Mouse (Mus musculus): ENCODE measurements at regions not wholly inside any gene's neighbourhood (a gene's known extent, or its start where the extent isn't known, plus 50 kb on each side); places are given as distances from the start of the nearest gene placed in this dataset.
"Not testable (repeated sequence)": the region's sequence is repeated elsewhere in the genome, so short reads cannot be mapped to it uniquely, and the experiment has no call there.

GRCm38 (mm10) chr10:126333786-126334185 is 367.8 kb downstream of the Lrig3 start:
- no peak for DNase-seq

GRCm38 (mm10) chr10:126330305-126330969 is 364.5 kb downstream of the Lrig3 start:
- DNase-seq, result peak; percentile 74

GRCm38 (mm10) chr10:126320831-126321230 is 354.9 kb downstream of the Lrig3 start:
- DNase-seq, result no peak

DNA sequence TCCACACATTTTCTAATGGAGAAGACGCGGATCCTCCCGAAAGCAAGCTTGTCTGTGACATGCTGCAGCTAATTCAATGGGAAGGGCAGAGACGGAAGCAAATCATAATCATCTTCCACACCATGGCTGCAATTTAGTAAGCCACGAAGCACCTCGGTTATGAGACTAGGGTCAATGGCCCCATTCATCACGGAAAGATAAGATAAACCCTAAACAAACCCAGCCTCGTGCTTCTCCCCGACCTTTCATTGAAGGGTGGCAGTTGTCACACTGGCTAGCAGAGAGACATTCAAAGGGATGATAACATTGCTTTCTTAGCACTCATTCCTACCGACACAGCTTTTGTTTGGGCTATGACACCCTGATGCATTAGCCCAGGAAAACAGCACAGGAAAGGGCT is 353.8 kb downstream of the Lrig3 start:
- DNase-seq, result no peak

DNA sequence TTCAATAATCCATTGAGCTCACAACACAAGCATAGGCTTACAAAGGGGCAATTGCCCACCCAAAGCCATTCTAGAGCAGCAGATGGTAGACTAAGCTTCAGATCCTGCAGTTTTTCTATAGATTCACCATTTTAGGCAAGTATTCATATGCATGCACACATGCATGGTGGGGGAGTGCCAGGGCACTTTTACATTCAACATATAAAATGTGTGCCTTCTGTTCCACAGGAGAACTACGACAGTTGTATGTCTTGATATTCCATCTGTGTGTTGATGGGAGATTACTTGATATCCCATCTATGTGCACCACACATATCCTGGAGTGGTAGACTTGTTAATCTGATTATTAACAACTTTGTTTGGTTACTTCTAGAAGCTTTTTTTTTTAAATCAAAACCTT is 334.0 kb downstream of the Lrig3 start:
- DNase-seq, result no peak

- no peak for DNase-seq
These were observed 332.2 kb downstream of the Lrig3 start for GRCm38 (mm10) chr10:126298211-126298610.

DNA sequence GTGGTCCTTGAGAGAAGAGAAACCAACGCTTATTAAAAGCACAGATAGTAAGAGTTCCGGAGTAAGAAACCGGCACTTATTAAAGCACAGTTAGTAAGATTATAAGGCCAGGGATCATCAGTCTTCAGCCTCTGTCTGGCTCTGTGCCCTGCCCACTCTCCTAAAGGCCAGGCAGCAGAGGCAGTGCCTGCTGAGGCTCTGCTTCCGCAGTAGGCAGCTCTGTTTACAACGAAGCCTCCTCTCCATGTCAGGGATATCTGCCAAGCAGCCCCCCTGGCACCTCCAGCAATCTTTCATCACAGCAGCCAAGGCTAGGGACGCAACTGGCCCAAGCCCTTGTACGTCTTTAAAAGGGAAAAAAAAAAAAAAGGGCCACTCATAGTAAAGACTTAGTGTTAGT is 329.9 kb downstream of the Lrig3 start:
- DNase-seq, result no peak

DNA sequence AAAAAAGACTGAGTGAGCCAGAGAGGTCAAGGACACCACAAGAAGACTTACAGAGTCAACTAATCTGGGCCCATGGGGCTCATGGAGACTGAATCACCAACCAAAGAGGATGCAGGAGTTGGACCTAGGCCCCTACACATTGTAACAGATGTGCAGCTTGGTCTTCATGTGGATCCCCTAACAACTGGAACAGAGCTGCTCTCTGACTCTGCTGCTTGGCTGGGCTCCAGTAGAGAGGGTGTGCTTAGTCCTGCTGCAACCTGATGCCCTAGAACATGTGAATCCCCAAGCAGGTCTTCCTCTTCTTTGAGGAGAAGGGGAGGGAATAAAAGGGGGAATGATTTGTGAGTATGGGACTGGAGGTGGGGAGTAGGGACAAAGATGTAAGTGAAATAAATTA is 325.8 kb downstream of the Lrig3 start:
- no peak for DNase-seq

DNA sequence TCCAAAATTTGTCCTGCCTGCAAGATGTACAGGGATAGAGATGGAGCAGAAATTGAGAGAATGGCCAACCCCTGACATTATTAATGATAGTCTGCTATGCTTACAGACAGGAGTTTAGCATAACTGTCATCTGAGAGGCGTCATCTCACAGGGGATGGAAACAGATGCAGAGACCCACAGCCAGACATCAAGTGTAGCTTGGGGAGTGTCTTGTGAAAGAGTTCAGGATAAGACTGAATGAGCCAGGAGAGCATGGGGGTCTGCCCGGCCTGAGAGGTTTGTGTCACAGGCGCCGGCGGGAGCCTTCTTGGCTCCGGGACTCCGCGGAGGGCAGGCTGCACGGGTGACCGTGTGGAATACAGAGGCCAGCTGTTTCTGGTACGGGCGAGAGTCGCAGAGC is 319.1 kb downstream of the Lrig3 start:
- DNase-seq, result not testable (repeated sequence)

- no peak for DNase-seq
These were observed 304.4 kb downstream of the Lrig3 start for GRCm38 (mm10) chr10:126270376-126270775.

DNA sequence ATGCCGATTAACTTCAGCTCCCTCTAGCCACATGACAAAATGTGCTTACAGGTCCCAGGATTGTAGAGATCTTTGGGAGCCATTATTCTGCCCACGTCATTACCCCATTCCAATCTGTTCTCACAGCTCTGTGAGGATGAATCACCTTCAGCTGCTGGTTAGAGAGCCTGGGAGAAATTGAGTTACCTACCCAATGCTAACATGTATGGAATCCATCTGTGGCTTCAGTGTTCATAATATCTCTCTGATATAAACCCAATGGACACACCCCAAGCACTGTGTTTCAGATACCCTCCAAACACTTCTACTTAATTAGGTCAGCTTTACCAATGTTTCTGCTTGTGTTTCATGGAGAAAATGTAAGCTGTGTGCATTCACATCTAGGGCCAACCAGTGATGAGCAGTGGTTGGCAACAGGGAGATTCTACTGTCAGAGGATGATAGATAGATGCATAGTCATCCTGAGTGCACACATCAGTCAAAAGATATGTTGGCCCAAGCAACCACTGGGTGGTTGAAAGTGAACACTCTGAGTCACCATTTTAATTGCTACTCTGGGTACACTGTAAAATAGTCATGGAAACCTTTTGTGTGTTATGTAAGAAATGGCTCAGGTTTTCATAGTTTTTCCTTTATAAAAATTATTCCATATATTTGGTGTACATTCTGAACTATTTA is 301.5 kb downstream of the Lrig3 start:
- no peak for DNase-seq

DNA sequence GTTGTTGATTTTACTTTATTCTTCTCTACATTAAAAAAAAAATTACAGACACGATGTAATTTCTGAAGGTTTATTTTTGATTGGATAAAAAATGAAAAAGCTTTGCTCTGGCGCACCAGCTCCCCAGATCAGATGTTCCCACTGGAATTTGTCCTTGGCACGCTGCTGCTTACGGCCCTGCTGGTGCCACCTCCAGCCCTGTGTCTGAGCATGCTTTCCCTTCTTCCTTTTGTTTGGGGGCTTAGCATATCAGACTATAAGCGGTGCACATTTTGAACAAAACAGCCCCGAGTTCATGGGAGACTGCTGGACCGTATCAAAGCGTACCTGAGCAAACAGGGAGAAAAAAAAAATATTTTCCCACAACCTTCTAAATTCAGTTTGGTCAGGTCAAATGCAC is 291.2 kb downstream of the Lrig3 start:
- DNase-seq, result no peak

GRCm38 (mm10) chr10:126254198-126254597 is 288.2 kb downstream of the Lrig3 start:
- DNase-seq, result no peak

GRCm38 (mm10) chr10:126249176-126249575 is 283.2 kb downstream of the Lrig3 start:
- DNase-seq, result no peak

GRCm38 (mm10) chr10:126243051-126243450 is 277.1 kb downstream of the Lrig3 start:
- DNase-seq, result no peak

- DNase-seq, result no peak
These were observed 273.6 kb downstream of the Lrig3 start for GRCm38 (mm10) chr10:126239536-126239935.
